Mouse (Mus musculus) olfactory bulb, adult 2 months (tissue): Measurements from ENCODE around the gene Galntl6.

Source experiments
- CTCF ChIP-seq: fragments of 200-500 bp; IDR thresholded peaks from 2 replicates; pipeline ENCODE4 v1.5.1; 2012; ENCODE audit warnings: low read depth, mild to moderate bottlenecking, low read length, moderate library complexity; ENCODE audit not compliant: insufficient read depth
- POLR2A ChIP-seq: fragments of 200-500 bp; IDR thresholded peaks from 2 replicates; pipeline ENCODE4 v1.6.1; 2012; ENCODE audit warnings: mild to moderate bottlenecking, low read depth, low read length, moderate library complexity; ENCODE audit not compliant: insufficient read depth

GRCm38 (mm10) chr8:57741309-57741708 lies 1171.1 kb downstream of the Galntl6 start:
- no peak for TF ChIP-seq POLR2A
- no peak for TF ChIP-seq CTCF
